Mouse (Mus musculus): ENCODE measurements around the gene Gm20547. TPM values are rescaled to one million over a fixed set of nuclear protein-coding genes. Genes with fewer than 3 reads are reported as not detected.

Gm20547 gene
- total and polyA plus RNA-seq, 2 experiments, result 0.09 TPM; not detected in 1

GRCm38 (mm10) chr17:34887942-34888341 lies 6.1 kb upstream of the Gm20547 start:
- no peak for TF ChIP-seq POLR2A (IDR thresholded peaks at IDR 0.05; ENCODE audit: extremely low read depth, insufficient read depth, low read length)
- TF ChIP-seq CTCF (IDR thresholded peaks at IDR 0.05; ENCODE audit: low read depth, low read length), result no peak
- H3K79me2 ChIP-seq (ENCODE audit: control insufficient read depth, insufficient read depth, low read length), result no peaks in the 10 kb centered on the region
- no peak overlapping the region for H3K9ac ChIP-seq (ENCODE audit: low read depth, low read length)
- H3K36me3 ChIP-seq (ENCODE audit: control insufficient read depth, insufficient read depth, low read length), result no peaks in the 10 kb centered on the region
- no peak overlapping the region for H3K27ac ChIP-seq (replicated peaks; ENCODE audit: insufficient read depth, low read depth, low read length)
- peak; percentile 45 for DNase-seq (ENCODE audit: extremely low read depth, low read depth, low spot score)
- no peak overlapping the region for H3K4me3 ChIP-seq (ENCODE audit: insufficient read depth, low read depth, low read length)
- no peaks in the 10 kb centered on the region for H3K27me3 ChIP-seq (ENCODE audit: control insufficient read depth, insufficient read depth, low read length)
- WGBS, result 57% methylated on average over 5 of the region's 5 CpGs
- peaks cover 12% of the 10 kb centered on the region for H3K4me1 ChIP-seq (ENCODE audit: control insufficient read depth, insufficient read depth, low read length)

DNA sequence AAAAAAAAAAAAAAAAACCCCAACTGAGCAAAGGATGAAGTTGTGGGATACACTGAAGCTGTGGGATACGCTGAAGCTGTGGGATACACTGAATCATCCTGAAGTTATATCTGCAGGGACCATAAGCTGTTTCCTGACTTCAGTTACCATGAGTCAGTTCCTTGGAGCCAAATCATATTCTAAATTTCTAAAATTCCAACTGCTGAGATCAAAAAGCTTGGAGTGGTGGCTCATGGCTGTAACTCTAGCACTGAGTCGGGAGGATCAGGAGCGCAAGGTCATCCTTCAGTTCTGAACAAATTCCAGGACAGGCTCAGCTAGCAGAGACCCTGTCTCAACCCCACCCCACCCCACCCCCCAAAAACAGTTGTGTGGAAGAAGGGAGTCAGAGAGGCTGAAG lies 3.8 kb upstream of the Gm20547 start:
- H3K27ac ChIP-seq (replicated peaks; ENCODE audit: insufficient read depth, low read depth, low read length), result no peak overlapping the region
- no peak for TF ChIP-seq CTCF (IDR thresholded peaks at IDR 0.05; ENCODE audit: low read depth, low read length)
- TF ChIP-seq POLR2A (IDR thresholded peaks at IDR 0.05; ENCODE audit: extremely low read depth, insufficient read depth, low read length), result no peak
- H3K4me1 ChIP-seq (ENCODE audit: control insufficient read depth, insufficient read depth, low read length), result peaks cover 15% of the 10 kb centered on the region
- no peak overlapping the region for H3K9ac ChIP-seq (ENCODE audit: low read depth, low read length)
- no peak overlapping the region for H3K4me3 ChIP-seq (ENCODE audit: insufficient read depth, low read depth, low read length)
- H3K79me2 ChIP-seq (ENCODE audit: control insufficient read depth, insufficient read depth, low read length), result no peaks in the 10 kb centered on the region
- H3K27me3 ChIP-seq (ENCODE audit: control insufficient read depth, insufficient read depth, low read length), result no peaks in the 10 kb centered on the region
- 84% methylated on average over 3 of the region's 3 CpGs for WGBS
- DNase-seq (ENCODE audit: extremely low read depth, low read depth, low spot score), result no peak
- H3K36me3 ChIP-seq (ENCODE audit: control insufficient read depth, insufficient read depth, low read length), result no peaks in the 10 kb centered on the region

DNA sequence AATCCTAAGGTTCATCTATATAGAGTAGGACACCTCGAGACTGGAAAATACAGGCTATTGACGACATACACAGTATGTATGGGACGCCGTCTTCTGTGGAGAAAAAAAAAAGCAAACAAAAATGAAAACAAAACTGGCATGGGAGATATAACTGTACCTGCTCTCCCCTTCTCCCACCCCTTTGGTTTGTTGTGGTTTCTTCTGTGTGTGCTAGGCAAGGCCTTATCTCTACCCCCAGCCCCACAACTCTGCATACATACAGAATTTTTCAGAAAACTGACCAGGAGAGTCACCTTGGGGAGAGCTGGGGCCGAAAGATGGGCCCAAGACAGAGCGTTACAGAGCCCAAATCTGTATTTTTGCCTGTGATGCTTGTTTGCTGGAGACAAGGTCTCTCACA lies 2.9 kb upstream of the Gm20547 start:
- Histone ChIP-seq H3K4me3 (ENCODE audit: insufficient read depth, low read depth, low read length) (no peak overlapping the region), H3K27me3 (ENCODE audit: control insufficient read depth, insufficient read depth, low read length) (no peaks in the 10 kb centered on the region), H3K79me2 (ENCODE audit: control insufficient read depth, insufficient read depth, low read length) (no peaks in the 10 kb centered on the region; the same call in 1 of the 2 replicates), H3K36me3 (ENCODE audit: control insufficient read depth, insufficient read depth, low read length) (no peaks in the 10 kb centered on the region), H3K9ac (ENCODE audit: low read depth, low read length) (no peak overlapping the region), H3K4me1 (ENCODE audit: control insufficient read depth, insufficient read depth, low read length) (peaks cover 21% of the 10 kb centered on the region), H3K27ac (replicated peaks; ENCODE audit: insufficient read depth, low read depth, low read length) (no peak overlapping the region)
- DNase-seq (ENCODE audit: extremely low read depth, low read depth, low spot score), result no peak
- 97% methylated on average over 6 of the region's 6 CpGs for WGBS
- TF ChIP-seq CTCF (IDR thresholded peaks at IDR 0.05; ENCODE audit: low read depth, low read length) (no peak), POLR2A (IDR thresholded peaks at IDR 0.05; ENCODE audit: extremely low read depth, insufficient read depth, low read length) (no peak)

DNA sequence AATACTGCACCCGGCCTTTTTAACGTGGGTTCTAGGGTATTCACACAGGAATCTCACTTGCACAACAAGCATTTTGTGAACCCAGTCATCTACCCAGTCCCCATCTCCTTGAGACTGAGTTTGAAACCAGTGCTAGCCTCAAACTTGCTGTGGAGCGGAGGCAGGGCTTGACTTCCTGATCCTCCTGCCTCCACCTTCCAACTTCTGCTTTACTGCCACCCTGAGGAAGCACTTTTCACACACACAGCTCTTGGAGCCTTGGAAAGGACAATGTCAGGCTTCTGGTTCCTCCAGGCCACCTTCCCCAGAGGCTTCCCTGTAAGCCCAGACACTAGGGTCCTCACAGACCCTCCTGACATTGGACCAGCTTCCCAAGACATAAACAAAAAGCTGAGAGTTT lies 1.5 kb upstream of the Gm20547 start:
- H3K79me2 ChIP-seq (ENCODE audit: control insufficient read depth, insufficient read depth, low read length), result no peaks in the 10 kb centered on the region; the same call in 1 of the 2 replicates
- H3K4me1 ChIP-seq (ENCODE audit: control insufficient read depth, insufficient read depth, low read length), result peaks cover 21% of the 10 kb centered on the region
- TF ChIP-seq POLR2A (IDR thresholded peaks at IDR 0.05; ENCODE audit: extremely low read depth, insufficient read depth, low read length) (no peak), CTCF (IDR thresholded peaks at IDR 0.05; ENCODE audit: low read depth, low read length) (no peak)
- H3K36me3 ChIP-seq (ENCODE audit: control insufficient read depth, insufficient read depth, low read length), result peaks cover 1% of the 10 kb centered on the region; the same call in 1 of the 2 replicates
- no peaks in the 10 kb centered on the region for H3K27me3 ChIP-seq (ENCODE audit: control insufficient read depth, insufficient read depth, low read length)
- H3K27ac ChIP-seq (replicated peaks; ENCODE audit: insufficient read depth, low read depth, low read length), result no peak overlapping the region
- DNase-seq (ENCODE audit: extremely low read depth, low read depth, low spot score), result no peak
- 68% methylated on average over 3 of the region's 3 CpGs for WGBS
- H3K4me3 ChIP-seq (ENCODE audit: insufficient read depth, low read depth, low read length), result no peak overlapping the region
- H3K9ac ChIP-seq (ENCODE audit: low read depth, low read length), result no peak overlapping the region

- Histone ChIP-seq H3K27me3 (ENCODE audit: control insufficient read depth, insufficient read depth, low read length) (no peaks in the 10 kb centered on the region), H3K79me2 (ENCODE audit: control insufficient read depth, insufficient read depth, low read length) (no peaks in the 10 kb centered on the region; the same call in 1 of the 2 replicates), H3K4me1 (ENCODE audit: control insufficient read depth, insufficient read depth, low read length) (peaks cover 11% of the 10 kb centered on the region), H3K36me3 (ENCODE audit: control insufficient read depth, insufficient read depth, low read length) (peaks cover 6% of the 10 kb centered on the region), H3K9ac (ENCODE audit: low read depth, low read length) (peak overlapping the region; percentile 85), H3K4me3 (ENCODE audit: insufficient read depth, low read depth, low read length) (peak overlapping the region; percentile 72), H3K27ac (replicated peaks; ENCODE audit: insufficient read depth, low read depth, low read length) (peak overlapping the region; percentile 95)
- TF ChIP-seq POLR2A (IDR thresholded peaks at IDR 0.05; ENCODE audit: extremely low read depth, insufficient read depth, low read length), result no peak
- no peak for TF ChIP-seq CTCF (IDR thresholded peaks at IDR 0.05; ENCODE audit: low read depth, low read length)
- no peak for DNase-seq (ENCODE audit: extremely low read depth, low read depth, low spot score)
Measured at GRCm38 (mm10) chr17:34881166-34881565, 676 bp downstream of the Gm20547 start.

- no peak for DNase-seq (ENCODE audit: extremely low read depth, low read depth, low spot score)
- 70% methylated on average over 11 of the region's 11 CpGs for WGBS
- Histone ChIP-seq H3K27me3 (ENCODE audit: control insufficient read depth, insufficient read depth, low read length) (no peaks in the 10 kb centered on the region), H3K27ac (replicated peaks; ENCODE audit: insufficient read depth, low read depth, low read length) (no peak within 1 kb of the TSS), H3K36me3 (ENCODE audit: control insufficient read depth, insufficient read depth, low read length) (peaks cover 14% of the 10 kb centered on the region), H3K4me3 (ENCODE audit: insufficient read depth, low read depth, low read length) (peak within 1 kb of the TSS; percentile 14; the same call in 1 of the 2 replicates), H3K79me2 (ENCODE audit: control insufficient read depth, insufficient read depth, low read length) (no peaks in the 10 kb centered on the region; the same call in 1 of the 2 replicates), H3K9ac (ENCODE audit: low read depth, low read length) (peak within 1 kb of the TSS; percentile 48; the same call in 1 of the 2 replicates), H3K4me1 (ENCODE audit: control insufficient read depth, insufficient read depth, low read length) (peaks cover 11% of the 10 kb centered on the region)
- no peak for TF ChIP-seq CTCF (IDR thresholded peaks at IDR 0.05; ENCODE audit: low read depth, low read length)
- TF ChIP-seq POLR2A (IDR thresholded peaks at IDR 0.05; ENCODE audit: extremely low read depth, insufficient read depth, low read length), result no peak
Measured at GRCm38 (mm10) chr17:34879336-34879879, 2.4 kb downstream of the Gm20547 start, which contains the start of gene Zbtb12. Gene Zbtb12, plus strand, starts transcription at chr17:34879483.
